Mouse (Mus musculus) ES-Bruce4 (cell line): ENCODE data around the gene Uncx. TPM values are rescaled to one million over a fixed set of nuclear protein-coding genes. Genes with fewer than 3 reads are reported as not detected.

Source experiments
- H3K27ac ChIP-seq: 2 replicates; pipeline ENCODE4 v1.5.1; 2012; ENCODE audit warnings: low read length, inconsistent platforms; ENCODE audit not compliant: insufficient read depth
- H3K27me3 ChIP-seq: 2 replicates; pipeline ENCODE4 v1.6.1; 2012; ENCODE audit warnings: mild to moderate bottlenecking, low read length, inconsistent platforms; ENCODE audit not compliant: control insufficient read depth, poor library complexity, insufficient read depth, severe bottlenecking
- H3K36me3 ChIP-seq: 2 replicates; pipeline ENCODE4 v1.6.1; 2012; ENCODE audit warnings: inconsistent platforms, mild to moderate bottlenecking, low read length, moderate library complexity; ENCODE audit not compliant: control insufficient read depth, poor library complexity, insufficient read depth, severe bottlenecking
- H3K4me1 ChIP-seq: one replicate; pipeline ENCODE4 v1.8.1; 2011; ENCODE audit warnings: low read length; ENCODE audit not compliant: control insufficient read depth, insufficient read depth
- H3K4me3 ChIP-seq: 2 replicates; pipeline ENCODE4 v1.5.1; 2011; ENCODE audit warnings: low read depth, mild to moderate bottlenecking, low read length
- H3K9ac ChIP-seq: 2 replicates; pipeline ENCODE4 v1.6.1; 2012; ENCODE audit warnings: low read depth, mild to moderate bottlenecking, inconsistent platforms; ENCODE audit not compliant: poor library complexity, severe bottlenecking
- H3K9me3 ChIP-seq: replicated peaks from 2 replicates; pipeline ENCODE4 v1.6.1; 2012; ENCODE audit warnings: mild to moderate bottlenecking, low read length, inconsistent platforms; ENCODE audit not compliant: control insufficient read depth, poor library complexity, insufficient read depth, severe bottlenecking
- CTCF ChIP-seq: IDR thresholded peaks from one replicate; pipeline ENCODE4 v1.8.1; 2011; ENCODE audit warnings: low read depth, low read length
- EP300 ChIP-seq: IDR thresholded peaks from 2 replicates; pipeline ENCODE4 v1.6.1; 2011; ENCODE audit warnings: low read depth, low read length; ENCODE audit not compliant: insufficient read depth
- POLR2A ChIP-seq: IDR thresholded peaks from one replicate; pipeline ENCODE4 v1.8.1; 2011; ENCODE audit warnings: low read length; ENCODE audit not compliant: insufficient read depth
- polyA plus RNA-seq: library from polyadenylated mRNA; stranded (reverse); fragments of >200 nt; gene quantifications from 2 replicates; pipeline ENCODE4 v1.2.4, GENCODE M21; 2011; ENCODE audit warnings: low read depth; ENCODE audit not compliant: missing spikeins, insufficient read depth, insufficient read length

The Uncx gene
- polyA plus RNA-seq = not detected in 2 replicates

DNA sequence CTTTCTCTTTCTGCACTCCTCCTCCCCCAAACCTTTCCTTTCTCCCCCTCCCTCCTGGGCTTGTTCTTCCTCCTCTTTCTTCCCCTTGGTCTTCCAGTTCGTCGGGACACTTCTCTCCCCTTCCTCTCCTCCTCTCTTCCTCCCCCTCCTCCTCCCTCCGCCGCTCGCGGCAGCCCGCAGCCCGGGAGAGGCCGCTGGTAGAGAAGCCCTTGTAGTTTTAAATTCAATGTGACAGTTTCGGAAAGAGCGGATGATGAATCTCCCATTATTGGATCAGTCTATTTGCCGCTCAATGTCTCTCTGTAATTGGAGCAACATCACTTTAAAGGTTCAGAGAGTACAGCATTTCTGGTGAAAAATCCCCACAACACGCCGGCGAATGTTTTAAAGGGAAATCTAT, at the start of gene Uncx:
Gene Uncx (plus strand): TSS at position 281 of the 400 bp plus-strand sequence.
- Histone ChIP-seq H3K4me3 (peak within 1 kb of the TSS; percentile 12), H3K4me1 (no peaks in the 10 kb centered on the region), H3K36me3 (no peaks in the 10 kb centered on the region), H3K9ac (no peak within 1 kb of the TSS; the same call in 1 of the 2 replicates), H3K9me3 (no peaks in the 10 kb centered on the region), H3K27me3 (peaks cover 62% of the 10 kb centered on the region), H3K27ac (no peak within 1 kb of the TSS)
- TF ChIP-seq CTCF (no peak), POLR2A (no peak)

DNA sequence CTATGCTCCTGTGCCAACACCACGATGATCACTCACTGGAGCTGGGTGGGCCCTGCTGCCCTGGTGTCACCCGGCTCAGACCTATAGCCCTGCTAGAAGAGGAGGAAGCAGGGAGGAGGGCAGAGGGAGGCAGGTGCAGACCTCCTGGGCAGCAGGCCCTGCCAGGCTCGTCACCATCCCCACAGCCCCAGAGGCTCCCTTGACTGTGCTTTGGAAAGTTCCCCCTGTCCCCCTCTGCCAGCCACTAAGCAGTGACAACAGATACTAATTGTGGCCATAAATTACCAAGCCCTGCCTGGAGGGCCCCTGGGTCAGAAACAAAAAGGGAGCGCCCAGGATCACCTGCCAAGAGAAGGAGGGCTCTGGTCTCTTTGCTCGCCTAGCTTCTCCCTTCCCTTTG, 49.6 kb upstream of the Uncx start:
- Histone ChIP-seq H3K36me3 (no peaks in the 10 kb centered on the region), H3K27ac (no peak overlapping the region), H3K4me3 (no peak overlapping the region), H3K9ac (no peak overlapping the region), H3K27me3 (no peaks in the 10 kb centered on the region), H3K4me1 (no peaks in the 10 kb centered on the region), H3K9me3 (no peaks in the 10 kb centered on the region)
- TF ChIP-seq POLR2A = no peak
- no peak for TF ChIP-seq CTCF
- no peak for TF ChIP-seq EP300

DNA sequence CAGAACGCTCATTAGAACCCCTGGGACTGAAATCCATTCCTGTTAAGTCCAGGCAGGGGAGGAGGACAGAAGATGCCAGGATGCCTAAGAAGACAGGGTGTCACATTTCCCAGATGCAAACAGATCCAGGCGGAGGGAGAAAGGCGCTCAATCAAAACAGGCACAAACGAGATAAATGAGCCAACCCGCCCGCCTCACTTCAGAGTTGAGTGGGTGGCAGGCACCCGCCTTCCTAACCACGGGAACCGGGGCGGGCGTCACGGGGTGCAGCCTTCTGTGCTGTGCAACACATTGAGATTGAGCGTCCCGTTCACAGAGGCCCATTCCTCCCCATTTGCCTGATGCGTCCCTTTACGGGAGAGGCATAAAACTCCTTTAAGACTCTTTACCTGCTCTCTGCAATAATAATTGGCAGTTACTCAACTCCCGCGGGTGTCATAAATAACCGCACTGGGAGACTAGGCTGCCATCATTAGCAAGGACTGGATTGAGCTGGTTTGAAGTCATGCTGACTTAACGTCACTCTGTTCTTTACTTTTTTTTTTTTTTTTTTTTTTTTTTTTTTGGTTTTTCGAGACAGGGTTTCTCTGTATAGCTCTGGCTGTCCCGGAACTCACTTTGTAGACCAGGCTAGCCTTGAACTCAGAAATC, 48.1 kb upstream of the Uncx start:
- Histone ChIP-seq H3K36me3 (no peaks in the 10 kb centered on the region), H3K9me3 (no peaks in the 10 kb centered on the region), H3K9ac (no peak overlapping the region), H3K27ac (no peak overlapping the region), H3K4me1 (no peaks in the 10 kb centered on the region), H3K27me3 (no peaks in the 10 kb centered on the region), H3K4me3 (peak overlapping the region; percentile 1; the same call in 1 of the 2 replicates)
- TF ChIP-seq EP300 (no peak), CTCF (no peak), POLR2A (no peak)

DNA sequence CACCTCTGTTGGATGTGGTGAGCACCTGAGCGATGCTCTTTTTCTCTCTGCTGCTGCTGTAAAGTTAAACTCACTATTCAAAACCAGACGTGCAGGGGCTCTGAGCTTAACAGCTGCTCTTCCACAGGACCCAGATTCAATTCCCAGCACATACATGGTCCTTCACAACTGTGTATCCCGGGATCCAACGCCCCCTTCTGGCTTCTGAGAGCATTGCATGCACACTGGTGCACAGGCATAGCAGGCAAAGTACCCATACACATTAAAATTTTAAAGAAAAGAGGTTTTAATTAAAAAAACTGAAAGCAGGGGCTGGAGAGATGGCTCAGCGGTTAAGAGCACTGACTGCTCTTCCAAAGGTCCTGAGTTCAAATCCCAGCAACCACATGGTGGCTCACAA, 46.4 kb upstream of the Uncx start:
- no peak for TF ChIP-seq EP300
- TF ChIP-seq CTCF = no peak
- no peak for TF ChIP-seq POLR2A
- no peak overlapping the region for H3K9ac ChIP-seq
- H3K4me1 ChIP-seq = no peaks in the 10 kb centered on the region

DNA sequence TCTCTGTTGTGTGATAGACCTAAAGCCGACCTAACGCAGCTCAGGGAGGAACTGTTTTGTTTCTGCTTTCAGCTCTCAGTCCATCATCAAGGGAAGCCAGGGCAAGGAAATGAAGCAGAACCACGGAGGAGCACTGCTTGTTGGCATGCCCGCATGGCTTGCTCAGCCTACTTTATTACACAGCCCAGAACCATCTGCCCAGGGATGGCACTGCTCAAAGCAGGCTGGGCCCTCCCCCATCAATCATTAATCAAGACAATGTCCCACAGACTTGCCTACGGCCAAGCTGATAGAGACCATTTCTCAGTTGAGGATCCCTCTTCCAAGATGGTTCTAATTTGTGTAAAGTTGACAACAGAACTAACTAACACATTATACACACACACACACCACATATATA, 44.5 kb upstream of the Uncx start:
- TF ChIP-seq EP300 = no peak
- no peak for TF ChIP-seq CTCF
- TF ChIP-seq POLR2A = no peak

More for the DNA sequence above, 46.4 kb upstream of the Uncx start:
- Histone ChIP-seq H3K4me3 (no peak overlapping the region), H3K36me3 (no peaks in the 10 kb centered on the region), H3K27ac (no peak overlapping the region), H3K9me3 (no peaks in the 10 kb centered on the region), H3K27me3 (no peaks in the 10 kb centered on the region)

DNA sequence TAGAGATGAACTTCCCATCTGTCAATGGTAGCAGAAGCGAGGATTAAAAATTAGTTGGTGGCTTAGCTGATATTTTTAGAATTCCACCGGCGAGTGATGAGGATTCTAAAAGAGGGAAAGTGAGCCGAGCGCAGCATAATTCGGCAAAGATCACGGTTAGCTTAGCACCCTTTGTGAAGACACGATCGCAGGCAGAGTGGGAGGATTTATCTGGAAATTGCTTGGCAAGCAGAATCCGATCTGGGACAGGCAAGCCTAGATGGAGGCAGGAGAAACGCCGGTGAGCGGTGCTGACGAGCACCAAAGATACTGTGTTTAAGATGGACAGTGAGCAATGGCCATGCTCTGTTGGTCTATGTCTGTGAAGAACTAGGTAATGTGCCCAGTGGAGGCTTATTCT, 41.0 kb upstream of the Uncx start:
- Histone ChIP-seq H3K27ac (no peak overlapping the region), H3K9me3 (no peaks in the 10 kb centered on the region), H3K4me1 (no peaks in the 10 kb centered on the region), H3K27me3 (no peaks in the 10 kb centered on the region), H3K36me3 (no peaks in the 10 kb centered on the region), H3K9ac (no peak overlapping the region), H3K4me3 (no peak overlapping the region)
- TF ChIP-seq CTCF = no peak
- TF ChIP-seq EP300 = no peak
- TF ChIP-seq POLR2A = no peak

More for the DNA sequence above, 44.5 kb upstream of the Uncx start:
- Histone ChIP-seq H3K9ac (no peak overlapping the region), H3K9me3 (no peaks in the 10 kb centered on the region), H3K4me1 (no peaks in the 10 kb centered on the region), H3K27me3 (no peaks in the 10 kb centered on the region), H3K27ac (no peak overlapping the region), H3K4me3 (no peak overlapping the region), H3K36me3 (no peaks in the 10 kb centered on the region)
